Mouse (Mus musculus) bone marrow, adult 2 months (tissue): Measurements from ENCODE around the gene Tyms. TPM values are rescaled to one million over a fixed set of nuclear protein-coding genes. Genes with fewer than 3 reads are reported as not detected.
"Not testable (repeated sequence)": the region's sequence is repeated elsewhere in the genome, so short reads cannot be mapped to it uniquely, and the experiment has no call there.

Experiments used
- H3K27ac ChIP-seq: fragments of 200-500 bp; 2 replicates; pipeline ENCODE4 v1.5.1; 2012; ENCODE audit warnings: low read depth, mild to moderate bottlenecking, control low read depth, inconsistent platforms, low read length; ENCODE audit not compliant: control insufficient read depth, poor library complexity, insufficient read depth
- H3K4me1 ChIP-seq: fragments of 200-500 bp; 2 replicates; pipeline ENCODE4 v1.6.1; 2011; ENCODE audit warnings: low read length; ENCODE audit not compliant: control insufficient read depth, insufficient read depth
- H3K4me3 ChIP-seq: fragments of 200-500 bp; replicated peaks from 2 replicates; pipeline ENCODE3; 2011; ENCODE audit warnings: mild to moderate bottlenecking, low read depth, low read length, control low read depth; ENCODE audit not compliant: control insufficient read depth
- CTCF ChIP-seq: fragments of 200-500 bp; IDR thresholded peaks from 2 replicates; pipeline ENCODE4 v1.5.1; 2011; ENCODE audit warnings: low read length, control low read depth; ENCODE audit not compliant: control insufficient read depth, insufficient read depth
- POLR2A ChIP-seq: fragments of 200-500 bp; IDR thresholded peaks from 2 replicates; pipeline ENCODE4 v1.6.1; 2011; ENCODE audit warnings: low read depth, mild to moderate bottlenecking, control low read depth, low read length, borderline replicate concordance; ENCODE audit not compliant: control insufficient read depth
- WGBS: fragments of 180-500 bp; shearing (Covaris S2); methylation state at CpG from one replicate; pipeline ENCODE4 v1.1.7; 2018; 5-methylcytosine and 5-hydroxymethylcytosine counted together
- polyA plus RNA-seq: library from polyadenylated mRNA; stranded (reverse); fragments of >200 nt; gene quantifications from 2 replicates; pipeline ENCODE4 v1.2.4, GENCODE M21; 2011; ENCODE audit warnings: low replicate concordance; ENCODE audit not compliant: missing spikeins, insufficient read depth, insufficient read length

The Tyms gene
- polyA plus RNA-seq, 1 experiment = 80.0 TPM

- H3K27ac ChIP-seq = no peak overlapping the region
- peak overlapping the region; percentile 72 for H3K4me3 ChIP-seq
- no peak for TF ChIP-seq POLR2A
- TF ChIP-seq CTCF = no peak
- WGBS = 39% methylated on average over 3 of the region's 3 CpGs
- peaks cover 1% of the 10 kb centered on the region; the same call in 1 of the 2 replicates for H3K4me1 ChIP-seq
These were observed 1.0 kb downstream of the Tyms start for GRCm38 (mm10) chr5:30072377-30072776.

GRCm38 (mm10) chr5:30071677-30072076 is 1.7 kb downstream of the Tyms start:
- Histone ChIP-seq H3K27ac (no peak overlapping the region; the same call in 1 of the 2 replicates), H3K4me3 (peak overlapping the region; percentile 85), H3K4me1 (peaks cover 1% of the 10 kb centered on the region; the same call in 1 of the 2 replicates)
- TF ChIP-seq CTCF (no peak), POLR2A (no peak)
- WGBS = 66% methylated on average over 6 of the region's 6 CpGs

- no peak overlapping the region for H3K4me3 ChIP-seq
- TF ChIP-seq CTCF (no peak), POLR2A (no peak)
- no peak overlapping the region for H3K27ac ChIP-seq
- WGBS = 63% methylated on average over 6 of the region's 6 CpGs
- peaks cover 1% of the 10 kb centered on the region; the same call in 1 of the 2 replicates for H3K4me1 ChIP-seq
These were observed 5.7 kb downstream of the Tyms start for GRCm38 (mm10) chr5:30067726-30068125.

GRCm38 (mm10) chr5:30059607-30060006 is 13.8 kb downstream of the Tyms start:
- not testable (repeated sequence) for H3K27ac ChIP-seq, H3K4me3 ChIP-seq, H3K4me1 ChIP-seq
- 90% methylated on average over 5 of the region's 5 CpGs for WGBS

GRCm38 (mm10) chr5:30058216-30058731 is 15.1 kb downstream of the Tyms start:
- Histone ChIP-seq H3K27ac (no peak overlapping the region), H3K4me3 (no peak overlapping the region), H3K4me1 (no peaks in the 10 kb centered on the region)
- 84% methylated on average over 6 of the region's 6 CpGs for WGBS
- TF ChIP-seq CTCF (no peak), POLR2A (no peak)

GRCm38 (mm10) chr5:30039841-30040240 is 33.6 kb downstream of the Tyms start:
- not testable (repeated sequence) for H3K27ac ChIP-seq, H3K4me1 ChIP-seq, H3K4me3 ChIP-seq
- 29% methylated on average over 4 of the region's 4 CpGs for WGBS

GRCm38 (mm10) chr5:30039324-30039723 is 34.1 kb downstream of the Tyms start:
- 64% methylated on average over 5 of the region's 5 CpGs for WGBS
- not testable (repeated sequence) for H3K4me1 ChIP-seq, H3K4me3 ChIP-seq, H3K27ac ChIP-seq

- 89% methylated on average over 2 of the region's 2 CpGs for WGBS
- H3K27ac ChIP-seq, H3K4me3 ChIP-seq, H3K4me1 ChIP-seq: not testable (repeated sequence)
These were observed 36.3 kb downstream of the Tyms start for GRCm38 (mm10) chr5:30037111-30037510.

- not testable (repeated sequence) for H3K27ac ChIP-seq, H3K4me1 ChIP-seq, H3K4me3 ChIP-seq
- WGBS = 15% methylated on average over 4 of the region's 4 CpGs
These were observed 37.6 kb downstream of the Tyms start for GRCm38 (mm10) chr5:30035862-30036261.

GRCm38 (mm10) chr5:30014580-30014979 is 58.8 kb downstream of the Tyms start:
- 33% methylated on average over 2 of the region's 2 CpGs for WGBS
- TF ChIP-seq CTCF (no peak), POLR2A (no peak)

More at GRCm38 (mm10) chr5:30014580-30014979, 58.8 kb downstream of the Tyms start:
- Histone ChIP-seq H3K4me1 (peaks cover 2% of the 10 kb centered on the region), H3K4me3 (no peak overlapping the region), H3K27ac (no peak overlapping the region)
